Mouse (Mus musculus): ENCODE results near the gene Ms4a10. TPM values are rescaled to one million over a fixed set of nuclear protein-coding genes. Genes with fewer than 3 reads are reported as not detected.

Gene Ms4a10
- polyA plus RNA-seq, 1 experiment: not detected

DNA sequence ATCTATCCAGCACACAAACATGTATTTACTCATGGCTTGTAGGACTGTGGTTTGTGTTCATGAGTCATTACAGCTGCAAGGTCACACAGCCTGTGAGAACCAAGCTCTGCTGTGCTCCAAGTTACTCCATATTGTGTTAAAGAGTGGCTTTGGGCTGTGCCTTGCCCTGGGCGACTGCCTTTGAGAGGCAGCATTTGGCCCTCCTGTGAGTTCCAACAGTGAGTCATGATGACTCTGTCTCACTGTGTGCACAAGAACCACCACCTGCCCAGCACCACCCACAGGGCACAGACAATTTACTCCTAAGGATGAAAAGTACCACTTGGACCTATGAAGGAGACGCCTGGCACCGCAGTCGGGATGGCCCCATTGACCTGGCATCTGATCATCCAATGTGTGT is 11.4 kb upstream of the Ms4a10 start:
- Histone ChIP-seq H3K4me1 (ENCODE audit: control insufficient read depth, insufficient read depth, low read length) (no peaks in the 10 kb centered on the region), H3K27ac (ENCODE audit: insufficient read depth, low read length) (no peak overlapping the region), H3K4me3 (ENCODE audit: insufficient read depth, low read length) (no peak overlapping the region)
- TF ChIP-seq CTCF (IDR thresholded peaks at IDR 0.05; ENCODE audit: borderline replicate concordance, insufficient read depth, low read length): no peak
- TF ChIP-seq POLR2A (IDR thresholded peaks at IDR 0.05; ENCODE audit: low read depth, low read length): no peak

GRCm38 (mm10) chr19:10984551-10984950 is 10.1 kb upstream of the Ms4a10 start:
- TF ChIP-seq POLR2A (IDR thresholded peaks at IDR 0.05; ENCODE audit: low read depth, low read length) (no peak), CTCF (IDR thresholded peaks at IDR 0.05; ENCODE audit: borderline replicate concordance, insufficient read depth, low read length) (no peak)
- Histone ChIP-seq H3K27ac (ENCODE audit: insufficient read depth, low read length) (no peak overlapping the region), H3K4me1 (ENCODE audit: control insufficient read depth, insufficient read depth, low read length) (no peaks in the 10 kb centered on the region), H3K4me3 (ENCODE audit: insufficient read depth, low read length) (no peak overlapping the region)

DNA sequence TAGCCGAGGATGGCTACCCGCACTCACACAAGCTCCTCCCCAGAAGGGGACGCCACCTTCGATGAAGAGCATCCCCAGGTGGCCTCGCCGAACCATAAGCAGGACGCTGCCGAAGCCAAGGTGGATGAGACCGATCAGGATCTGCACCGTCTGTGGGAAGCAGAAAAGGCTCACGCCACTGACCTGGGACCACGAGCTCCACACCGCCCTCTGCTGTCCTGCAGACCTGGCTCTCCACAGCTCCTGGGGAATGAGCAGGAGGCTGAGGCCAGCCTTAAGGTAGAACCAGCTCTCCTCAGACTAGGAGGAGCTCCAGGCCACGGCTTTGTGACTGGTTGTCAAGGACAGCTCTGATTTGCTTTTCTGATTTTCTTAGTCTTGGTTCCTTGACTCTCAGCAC is 8.7 kb upstream of the Ms4a10 start:
- Histone ChIP-seq H3K27ac (ENCODE audit: insufficient read depth, low read length) (no peak overlapping the region), H3K4me1 (ENCODE audit: control insufficient read depth, insufficient read depth, low read length) (no peaks in the 10 kb centered on the region), H3K4me3 (ENCODE audit: insufficient read depth, low read length) (no peak overlapping the region)
- TF ChIP-seq POLR2A (IDR thresholded peaks at IDR 0.05; ENCODE audit: low read depth, low read length) (no peak), CTCF (IDR thresholded peaks at IDR 0.05; ENCODE audit: borderline replicate concordance, insufficient read depth, low read length) (peak; percentile 68; the same call in 1 of the 2 replicates)

DNA sequence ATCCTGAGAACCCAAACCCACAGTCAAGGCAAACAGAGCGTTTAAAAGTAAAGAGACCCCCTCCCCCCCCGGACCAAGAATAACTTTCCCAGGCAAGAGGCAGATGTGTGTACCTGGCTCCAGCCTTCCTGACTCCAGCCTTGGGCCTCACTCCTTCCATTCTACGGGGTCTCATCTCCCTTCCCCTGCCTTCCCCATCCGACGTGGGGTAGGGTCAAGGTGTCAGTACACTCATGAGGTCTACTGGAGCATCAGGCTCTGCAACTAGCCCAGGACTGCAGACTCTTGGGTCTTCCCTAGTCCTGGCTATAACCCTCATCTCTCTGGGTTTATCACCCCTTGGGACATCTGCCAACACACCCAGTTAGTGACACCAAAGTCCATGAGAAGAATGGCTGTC is 5.7 kb upstream of the Ms4a10 start:
- Histone ChIP-seq H3K27ac (ENCODE audit: insufficient read depth, low read length) (no peak overlapping the region), H3K4me3 (ENCODE audit: insufficient read depth, low read length) (no peak overlapping the region), H3K4me1 (ENCODE audit: control insufficient read depth, insufficient read depth, low read length) (no peaks in the 10 kb centered on the region)
- no peak for TF ChIP-seq CTCF (IDR thresholded peaks at IDR 0.05; ENCODE audit: borderline replicate concordance, insufficient read depth, low read length)
- TF ChIP-seq POLR2A (IDR thresholded peaks at IDR 0.05; ENCODE audit: low read depth, low read length): no peak

- H3K27ac ChIP-seq (ENCODE audit: insufficient read depth, low read length): no peak overlapping the region
- no peak for TF ChIP-seq POLR2A (IDR thresholded peaks at IDR 0.05; ENCODE audit: low read depth, low read length)
- peak; percentile 40; the same call in 1 of the 2 replicates for TF ChIP-seq CTCF (IDR thresholded peaks at IDR 0.05; ENCODE audit: borderline replicate concordance, insufficient read depth, low read length)
- no peak overlapping the region for H3K4me3 ChIP-seq (ENCODE audit: insufficient read depth, low read length)
- no peaks in the 10 kb centered on the region for H3K4me1 ChIP-seq (ENCODE audit: control insufficient read depth, insufficient read depth, low read length)
These were observed 5.0 kb upstream of the Ms4a10 start for GRCm38 (mm10) chr19:10979184-10980168.

- no peak overlapping the region for H3K27ac ChIP-seq (ENCODE audit: insufficient read depth, low read length)
- TF ChIP-seq CTCF (IDR thresholded peaks at IDR 0.05; ENCODE audit: borderline replicate concordance, insufficient read depth, low read length) (no peak), POLR2A (IDR thresholded peaks at IDR 0.05; ENCODE audit: low read depth, low read length) (no peak)
- H3K4me1 ChIP-seq (ENCODE audit: control insufficient read depth, insufficient read depth, low read length): no peaks in the 10 kb centered on the region
- no peak overlapping the region for H3K4me3 ChIP-seq (ENCODE audit: insufficient read depth, low read length)
These were observed 1.8 kb upstream of the Ms4a10 start for GRCm38 (mm10) chr19:10976318-10976717.

DNA sequence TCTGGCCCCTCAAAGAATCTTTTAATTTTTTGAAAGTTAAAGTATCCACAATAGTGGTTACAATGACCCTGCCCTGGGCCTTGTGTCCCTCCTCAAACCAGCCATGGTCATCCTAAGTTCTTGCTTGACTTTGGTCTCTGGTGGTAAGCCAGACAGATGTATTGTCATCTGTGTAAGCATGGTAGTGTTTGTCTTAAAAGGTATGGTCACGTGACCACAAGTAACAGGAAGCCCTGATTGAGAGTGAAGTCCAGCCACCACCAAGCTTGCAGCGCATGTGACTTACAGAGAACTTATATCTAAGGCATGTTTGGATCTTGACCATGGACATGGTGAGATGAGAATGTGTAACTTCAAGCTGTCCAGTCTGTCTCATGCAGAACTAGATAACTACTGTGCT is 717 bp upstream of the Ms4a10 start:
- H3K4me1 ChIP-seq (ENCODE audit: control insufficient read depth, insufficient read depth, low read length): no peaks in the 10 kb centered on the region
- TF ChIP-seq POLR2A (IDR thresholded peaks at IDR 0.05; ENCODE audit: low read depth, low read length) (no peak), CTCF (IDR thresholded peaks at IDR 0.05; ENCODE audit: borderline replicate concordance, insufficient read depth, low read length) (no peak)
- H3K4me3 ChIP-seq (ENCODE audit: insufficient read depth, low read length): no peak overlapping the region
- no peak overlapping the region for H3K27ac ChIP-seq (ENCODE audit: insufficient read depth, low read length)

GRCm38 (mm10) chr19:10973187-10973586 is 1.3 kb downstream of the Ms4a10 start:
- TF ChIP-seq POLR2A (IDR thresholded peaks at IDR 0.05; ENCODE audit: low read depth, low read length) (no peak), CTCF (IDR thresholded peaks at IDR 0.05; ENCODE audit: borderline replicate concordance, insufficient read depth, low read length) (no peak)
- no peak overlapping the region for H3K27ac ChIP-seq (ENCODE audit: insufficient read depth, low read length)
- no peaks in the 10 kb centered on the region for H3K4me1 ChIP-seq (ENCODE audit: control insufficient read depth, insufficient read depth, low read length)
- H3K4me3 ChIP-seq (ENCODE audit: insufficient read depth, low read length): no peak overlapping the region

GRCm38 (mm10) chr19:10972660-10973059 is 1.8 kb downstream of the Ms4a10 start:
- H3K27ac ChIP-seq (ENCODE audit: insufficient read depth, low read length): no peak overlapping the region
- no peak overlapping the region for H3K4me3 ChIP-seq (ENCODE audit: insufficient read depth, low read length)
- no peaks in the 10 kb centered on the region for H3K4me1 ChIP-seq (ENCODE audit: control insufficient read depth, insufficient read depth, low read length)
- no peak for TF ChIP-seq CTCF (IDR thresholded peaks at IDR 0.05; ENCODE audit: borderline replicate concordance, insufficient read depth, low read length)
- TF ChIP-seq POLR2A (IDR thresholded peaks at IDR 0.05; ENCODE audit: low read depth, low read length): no peak

- Histone ChIP-seq H3K4me1 (ENCODE audit: control insufficient read depth, insufficient read depth, low read length) (no peaks in the 10 kb centered on the region), H3K27ac (ENCODE audit: insufficient read depth, low read length) (no peak overlapping the region), H3K4me3 (ENCODE audit: insufficient read depth, low read length) (no peak overlapping the region)
- no peak for TF ChIP-seq CTCF (IDR thresholded peaks at IDR 0.05; ENCODE audit: borderline replicate concordance, insufficient read depth, low read length)
- TF ChIP-seq POLR2A (IDR thresholded peaks at IDR 0.05; ENCODE audit: low read depth, low read length): no peak
These were observed 4.0 kb downstream of the Ms4a10 start for GRCm38 (mm10) chr19:10970457-10970856.

All from embryonic fibroblast, embryonic 13.5 days (primary cell).